Mouse (Mus musculus) kidney, adult 2 months (tissue): Measurements from ENCODE around the gene Zcchc17.

Experiments
- CTCF ChIP-seq: fragments of 200-500 bp; conservative IDR thresholded peaks from 2 replicates; pipeline ENCODE4 v1.5.1; 2011; ENCODE audit warnings: low read depth, mild to moderate bottlenecking, control low read depth, low read length, moderate library complexity, mixed read lengths; ENCODE audit not compliant: insufficient read depth, insufficient read length
- POLR2A ChIP-seq: fragments of 200-500 bp; IDR thresholded peaks from one replicate; pipeline ENCODE4 v1.6.1; 2011; ENCODE audit warnings: low read depth, low read length, control low read depth

- TF ChIP-seq CTCF (no peak), POLR2A (no peak)
Measured at GRCm38 (mm10) chr4:130318122-130318521, 41.6 kb downstream of the Zcchc17 start.
